Mouse (Mus musculus) liver, embryonic 14.5 days (tissue): ENCODE measurements around the gene Ebf1. TPM values are rescaled to one million over a fixed set of nuclear protein-coding genes. Genes with fewer than 3 reads are reported as not detected.

Experiments used
- ATAC-seq: fragments of 200-750 bp; cut with Nextera tagmentation; 2 replicates; pipeline ENCODE4 v1.8.0; 2017; ENCODE audit warnings: moderate number of reproducible peaks, mild to moderate bottlenecking, moderate library complexity; ENCODE audit not compliant: insufficient read depth
- DNase-seq, 3 experiments: peaks; one replicate each; pipeline ENCODE4 v3.0.0-alpha.2; 2012 to 2013; ENCODE audit warnings: low read depth in 3 of 3, low spot score in 3 of 3
- H3K27ac ChIP-seq: fragments of 300-500 bp; sonication (generic); 2 replicates; pipeline ENCODE4 v1.5.1; 2014; ENCODE audit warnings: moderate library complexity, mild to moderate bottlenecking, control low read depth, inconsistent platforms
- H3K27me3 ChIP-seq: fragments of 300-500 bp; sonication (generic); 2 replicates; pipeline ENCODE4 v1.6.1; 2014; ENCODE audit warnings: mild to moderate bottlenecking, low read length, moderate library complexity; ENCODE audit not compliant: control insufficient read depth, insufficient read depth
- H3K36me3 ChIP-seq: fragments of 300-500 bp; sonication (generic); replicated peaks from 2 replicates; pipeline ENCODE4 v1.6.1; 2014; ENCODE audit warnings: low read depth; ENCODE audit not compliant: control insufficient read depth, insufficient read depth
- H3K4me1 ChIP-seq, 2 experiments: fragments of 200-500 bp in 1 of 2; fragments of 300-500 bp in 1 of 2; sonication (generic) in 1 of 2; replicated peaks; 2 replicates each; pipeline ENCODE4 v1.6.1; 2012 to 2014; ENCODE audit warnings: antibody characterized with exemption in 1 of 2, inconsistent platforms in 1 of 2, low read length in 1 of 2; ENCODE audit not compliant: control insufficient read depth in 2 of 2, insufficient read depth in 2 of 2
- H3K4me2 ChIP-seq: fragments of 300-500 bp; sonication (generic); 2 replicates; pipeline ENCODE4 v1.6.1; 2014; ENCODE audit warnings: low read depth, mild to moderate bottlenecking, control low read depth, moderate library complexity
- H3K4me3 ChIP-seq, 2 experiments: fragments of 200-500 bp in 1 of 2; fragments of 300-500 bp in 1 of 2; sonication (generic) in 1 of 2; 2 replicates each; pipeline ENCODE4 v1.5.1; 2012 to 2014; ENCODE audit warnings: low read depth in 2 of 2, low read length in 2 of 2, mild to moderate bottlenecking in 2 of 2, control low read depth in 1 of 2, inconsistent platforms in 1 of 2, moderate library complexity in 1 of 2; ENCODE audit not compliant: insufficient read depth in 1 of 2
- H3K9ac ChIP-seq: fragments of 300-500 bp; sonication (generic); replicated peaks from 2 replicates; pipeline ENCODE4 v1.6.1; 2014; ENCODE audit warnings: mild to moderate bottlenecking, control low read depth, moderate library complexity
- H3K9me3 ChIP-seq: fragments of 300-500 bp; sonication (generic); 2 replicates; pipeline ENCODE4 v1.6.1; 2016; ENCODE audit warnings: low read length, mixed read lengths; ENCODE audit not compliant: control insufficient read depth
- CTCF ChIP-seq: IDR thresholded peaks from 2 replicates; pipeline ENCODE4 v1.5.1; 2016; ENCODE audit warnings: antibody characterized with exemption, low read depth, control low read depth
- EP300 ChIP-seq: IDR thresholded peaks from 2 replicates; pipeline ENCODE4 v1.6.1; 2016; ENCODE audit warnings: antibody characterized with exemption, low read depth
- WGBS: fragments of 180-500 bp; shearing (Covaris S2); extraction: QIAGEN DNeasy Blood & Tissue Kit; methylation state at CpG from one replicate; pipeline ENCODE4 v1.1.7; 2014; ENCODE audit not compliant: insufficient replicate concordance; 5-methylcytosine and 5-hydroxymethylcytosine counted together
- polyA plus RNA-seq, 2 experiments: library from polyadenylated mRNA; depleted of rRNA in 1 of 2; stranded (reverse) in 1 of 2; unstranded in 1 of 2; fragments of >200 nt; fragmentation: Nextera tagmentation in 1 of 2; extraction: Ambion mirVana in 1 of 2; gene quantifications; 2 replicates each; pipeline versions ENCODE4 v1.2.1 to v1.2.3; 2012 to 2014

Ebf1 gene
- polyA plus RNA-seq, 2 experiments: 0.20 to 0.34 TPM

DNA sequence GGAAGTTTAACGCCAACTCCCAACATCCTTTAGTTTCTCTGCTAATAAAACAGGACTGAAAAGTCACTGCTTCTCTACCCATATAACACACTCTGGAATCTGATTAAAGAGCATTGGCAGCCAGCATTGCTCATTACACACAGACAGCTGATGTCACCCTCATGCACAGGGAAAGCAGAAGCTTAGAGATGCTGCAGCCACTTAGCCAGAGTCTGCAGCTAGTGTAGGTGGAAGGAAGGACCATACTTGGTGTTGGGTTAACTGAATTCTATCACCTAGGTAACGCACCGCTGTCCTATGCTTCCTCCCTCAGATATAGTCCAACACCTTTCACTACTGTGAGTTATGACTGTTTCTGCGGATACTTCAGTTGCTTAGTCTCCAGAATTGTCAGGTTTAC lies 64.9 kb downstream of the Ebf1 start:
- H3K9me3 ChIP-seq: no peaks in the 10 kb centered on the region
- H3K4me2 ChIP-seq: no peak overlapping the region
- no peaks in the 10 kb centered on the region for H3K27me3 ChIP-seq
- WGBS: 79% methylated on average over 4 of the region's 4 CpGs
- no peaks in the 10 kb centered on the region for H3K36me3 ChIP-seq
- no peak overlapping the region for H3K4me3 ChIP-seq
- TF ChIP-seq EP300: no peak
- no peak for TF ChIP-seq CTCF
- H3K9ac ChIP-seq: no peak overlapping the region
- H3K27ac ChIP-seq: no peak overlapping the region
- DNase-seq (no peak), ATAC-seq (no peak)
- H3K4me1 ChIP-seq: no peaks in the 10 kb centered on the region; a peak in 2 of 4 replicates

DNA sequence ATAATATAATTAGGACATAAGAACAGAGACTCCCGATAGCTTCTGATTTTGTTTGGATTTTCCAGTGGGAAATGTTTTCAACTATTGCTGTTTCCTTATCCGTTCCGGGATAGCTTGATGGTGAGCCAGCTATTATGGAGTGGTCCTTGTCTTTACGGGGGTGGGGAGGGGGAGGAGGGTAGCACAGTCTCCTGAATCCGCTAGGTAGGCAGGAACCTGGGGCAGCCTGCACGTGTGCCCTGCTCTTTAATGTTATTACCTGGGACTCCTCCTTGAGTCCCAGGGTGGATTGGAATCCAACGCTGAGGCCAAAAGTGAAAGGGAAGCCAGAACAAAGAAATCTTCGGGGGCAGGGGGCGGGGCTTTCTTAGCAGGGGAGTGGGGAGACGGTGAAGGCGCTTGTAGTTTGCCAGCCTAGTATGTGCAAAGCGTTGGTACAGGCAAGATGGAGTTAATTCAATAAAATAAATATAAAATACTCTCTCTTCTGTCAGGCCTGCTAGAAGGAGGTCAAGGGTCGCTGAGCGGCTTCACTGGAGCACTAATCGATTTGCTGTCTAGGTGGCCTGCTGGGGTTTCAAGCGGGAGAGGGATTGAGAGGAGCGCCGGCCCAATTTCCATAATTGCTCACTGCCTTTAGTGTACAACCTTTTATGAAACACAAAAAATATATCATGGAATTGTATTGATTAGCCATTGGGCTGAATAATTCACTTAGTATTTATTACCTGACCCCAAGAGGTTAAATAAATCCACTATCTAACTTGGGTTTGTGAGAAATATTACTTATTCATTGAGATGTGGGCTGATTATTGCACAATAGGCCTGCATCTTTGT lies 65.8 kb downstream of the Ebf1 start:
- Histone ChIP-seq H3K36me3 (no peaks in the 10 kb centered on the region), H3K9ac (no peak overlapping the region), H3K9me3 (no peaks in the 10 kb centered on the region), H3K4me3 (no peak overlapping the region), H3K4me1 (no peaks in the 10 kb centered on the region; a peak in 2 of 4 replicates), H3K4me2 (peak overlapping the region; percentile 9; the same call in 1 of the 2 replicates), H3K27ac (no peak overlapping the region), H3K27me3 (no peaks in the 10 kb centered on the region)
- 44% methylated on average over 18 of the region's 18 CpGs for WGBS
- no peak for ATAC-seq
- no peak for TF ChIP-seq CTCF
- no peak for TF ChIP-seq EP300
- DNase-seq: no peak

DNA sequence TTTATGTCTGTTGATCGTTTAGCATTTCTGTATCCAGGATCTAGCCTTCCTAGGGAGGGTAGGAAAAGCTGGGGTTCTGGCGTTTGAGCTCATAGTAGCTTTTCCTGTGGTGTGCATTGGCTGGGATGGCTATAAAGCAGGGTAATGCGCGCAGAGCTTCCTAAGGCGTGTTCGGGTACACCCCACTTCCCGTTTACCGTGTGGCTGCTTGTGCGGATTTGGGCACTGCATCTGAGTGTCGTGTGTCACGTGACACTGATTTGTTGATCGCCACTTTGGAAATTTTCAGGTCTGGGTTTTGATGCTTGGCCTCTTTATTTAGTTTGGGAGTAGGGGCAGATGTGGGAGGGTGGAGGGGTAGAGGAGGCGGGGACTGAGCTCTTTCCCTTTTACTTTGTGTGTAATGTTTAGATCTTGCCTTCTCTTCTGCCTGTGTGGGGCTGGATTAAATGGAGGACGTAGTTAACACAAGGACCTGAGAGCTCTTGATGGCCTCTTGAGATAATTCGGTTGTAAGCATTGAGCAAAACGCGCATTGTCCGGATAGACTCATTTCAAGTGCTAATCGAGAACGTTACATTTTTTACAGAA lies 67.5 kb downstream of the Ebf1 start:
- 27% methylated on average over 20 of the region's 20 CpGs for WGBS
- H3K4me1 ChIP-seq: no peaks in the 10 kb centered on the region; a peak in 2 of 4 replicates
- no peaks in the 10 kb centered on the region for H3K36me3 ChIP-seq
- peak overlapping the region; percentile 8; the same call in 1 of the 2 replicates for H3K4me2 ChIP-seq
- no peak for TF ChIP-seq EP300
- no peak for TF ChIP-seq CTCF
- DNase-seq (no peak), ATAC-seq (no peak)
- no peaks in the 10 kb centered on the region for H3K9me3 ChIP-seq
- no peak overlapping the region for H3K9ac ChIP-seq
- no peak overlapping the region for H3K27ac ChIP-seq
- no peak overlapping the region for H3K4me3 ChIP-seq
- H3K27me3 ChIP-seq: no peaks in the 10 kb centered on the region

- H3K27me3 ChIP-seq: no peaks in the 10 kb centered on the region
- DNase-seq (no peak), ATAC-seq (no peak)
- no peaks in the 10 kb centered on the region; a peak in 2 of 4 replicates for H3K4me1 ChIP-seq
- no peaks in the 10 kb centered on the region for H3K36me3 ChIP-seq
- H3K9ac ChIP-seq: no peak overlapping the region
- H3K4me2 ChIP-seq: no peak overlapping the region
- TF ChIP-seq EP300 (no peak), CTCF (no peak)
- no peak overlapping the region for H3K4me3 ChIP-seq
- H3K9me3 ChIP-seq: no peaks in the 10 kb centered on the region
- 52% methylated on average over 3 of the region's 3 CpGs for WGBS
- H3K27ac ChIP-seq: no peak overlapping the region
These were observed 68.0 kb downstream of the Ebf1 start for GRCm38 (mm10) chr11:44685129-44685528.

GRCm38 (mm10) chr11:44685911-44686361 lies 68.8 kb downstream of the Ebf1 start:
- no peak overlapping the region for H3K9ac ChIP-seq
- H3K4me1 ChIP-seq: no peaks in the 10 kb centered on the region; a peak in 2 of 4 replicates
- DNase-seq (no peak), ATAC-seq (no peak)
- no peak overlapping the region for H3K4me2 ChIP-seq
- H3K36me3 ChIP-seq: no peaks in the 10 kb centered on the region
- 32% methylated on average over 21 of the region's 21 CpGs for WGBS
- no peaks in the 10 kb centered on the region for H3K27me3 ChIP-seq
- no peak overlapping the region for H3K27ac ChIP-seq
- no peak overlapping the region for H3K4me3 ChIP-seq
- no peak for TF ChIP-seq CTCF
- no peak for TF ChIP-seq EP300
- no peaks in the 10 kb centered on the region for H3K9me3 ChIP-seq
